Mouse (Mus musculus) MEL (cell line): Measurements from ENCODE around the gene Brd9.

Source experiments
- BHLHE40 ChIP-seq: IDR thresholded peaks from 2 replicates; pipeline ENCODE4 v1.6.1; 2012; ENCODE audit warnings: low read depth, mild to moderate bottlenecking, inconsistent platforms, low read length, improper control_type of control experiment, borderline replicate concordance
- CHD1 ChIP-seq: IDR thresholded peaks from 2 replicates; pipeline ENCODE4 v1.6.1; 2012; ENCODE audit warnings: low read depth, mild to moderate bottlenecking, inconsistent platforms, low read length, improper control_type of control experiment
- CHD2 ChIP-seq: IDR thresholded peaks from 2 replicates; pipeline ENCODE4 v1.6.1; 2011; ENCODE audit warnings: low read length, improper control_type of control experiment
- CTCF ChIP-seq, 3 experiments: IDR thresholded peaks in 2 of 3; conservative IDR thresholded peaks in 1 of 3; 2 replicates each; pipeline ENCODE4 v1.5.1; 2011 to 2012; ENCODE audit warnings: low read length in 3 of 3, low read depth in 2 of 3, mild to moderate bottlenecking in 2 of 3, improper control_type of control experiment in 1 of 3, inconsistent platforms in 1 of 3, mixed read lengths in 1 of 3, moderate library complexity in 1 of 3; ENCODE audit not compliant: control insufficient read depth in 1 of 3, insufficient read depth in 1 of 3, poor library complexity in 1 of 3, severe bottlenecking in 1 of 3
- EP300 ChIP-seq, 2 experiments: IDR thresholded peaks; 2 replicates each; pipeline ENCODE4 v1.6.1; 2011; ENCODE audit warnings: improper control_type of control experiment in 2 of 2, low read length in 2 of 2, low read depth in 1 of 2, mild to moderate bottlenecking in 1 of 2
- GABPA ChIP-seq: IDR thresholded peaks from 2 replicates; pipeline ENCODE4 v1.6.1; 2012; ENCODE audit warnings: low read depth, mild to moderate bottlenecking, inconsistent platforms, low read length, improper control_type of control experiment, moderate library complexity

DNA sequence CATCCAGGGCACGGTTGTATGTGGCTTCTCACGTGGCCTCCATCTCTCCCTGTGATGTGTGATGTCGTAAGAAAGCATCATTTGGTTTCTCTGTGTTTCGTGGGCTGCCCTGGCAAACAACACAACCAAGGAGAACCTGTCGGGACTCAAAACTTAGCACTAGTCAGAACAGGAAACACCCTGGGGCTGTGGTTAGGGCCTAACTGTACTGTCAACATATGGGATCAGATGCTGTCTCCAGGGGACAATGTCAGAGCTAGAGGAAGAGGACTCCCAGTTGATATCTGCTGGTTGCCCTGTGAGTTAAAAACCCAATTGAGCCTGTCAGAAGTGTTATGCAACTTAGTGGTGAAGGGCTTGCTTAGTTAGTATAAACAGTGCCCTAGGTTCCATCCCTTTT lies 17.9 kb downstream of the Brd9 start:
- TF ChIP-seq EP300 (IDR thresholded peaks at IDR 0.05; ENCODE audit: low read depth in 1 of 2, low read length in 2 of 2) = no peak
- no peak for TF ChIP-seq CHD1
- no peak for TF ChIP-seq CTCF (IDR thresholded peaks at IDR 0.05 in 2 of 3, conservative IDR thresholded peaks at IDR 0.05 in 1 of 3; ENCODE audit: control insufficient read depth in 1 of 3, insufficient read depth in 1 of 3, low read depth in 2 of 3, low read length in 3 of 3, poor library complexity in 1 of 3, severe bottlenecking in 1 of 3)
- no peak for TF ChIP-seq GABPA
- no peak for TF ChIP-seq CHD2
- no peak for TF ChIP-seq BHLHE40
